Mouse (Mus musculus) G1E (cell line): ENCODE data around the gene Map2k5. TPM values are rescaled to one million over a fixed set of nuclear protein-coding genes. Genes with fewer than 3 reads are reported as not detected.

Source experiments
- ATAC-seq: 2 replicates; pipeline ENCODE4 v1.8.0; 2016; ENCODE audit warnings: mild to moderate bottlenecking; ENCODE audit not compliant: insufficient number of reproducible peaks, poor library complexity, low FRiP score, severe bottlenecking; ENCODE audit errors: extremely low read depth
- DNase-seq: peaks from one replicate; pipeline ENCODE4 v3.0.0; 2012; ENCODE audit warnings: low spot score
- H3K27me3 ChIP-seq: 2 replicates; pipeline ENCODE4 v1.6.1; 2012; ENCODE audit warnings: mild to moderate bottlenecking, low read length, inconsistent platforms; ENCODE audit not compliant: insufficient read depth
- H3K36me3 ChIP-seq: replicated peaks from 2 replicates; pipeline ENCODE3; 2012; ENCODE audit warnings: mild to moderate bottlenecking, inconsistent platforms
- H3K4me1 ChIP-seq: 2 replicates; pipeline ENCODE4 v1.6.1; 2012; ENCODE audit warnings: low read depth, low read length, inconsistent platforms, mixed read lengths; ENCODE audit not compliant: insufficient read depth
- H3K4me3 ChIP-seq: 2 replicates; pipeline ENCODE4 v1.5.1; 2012; ENCODE audit warnings: low read depth, mild to moderate bottlenecking, inconsistent platforms, low read length, moderate library complexity, mixed read lengths
- H3K9me3 ChIP-seq: replicated peaks from 2 replicates; pipeline ENCODE4 v1.6.1; 2012; ENCODE audit warnings: inconsistent platforms
- CTCF ChIP-seq: IDR thresholded peaks from 2 replicates; pipeline ENCODE4 v1.5.1; 2012; ENCODE audit warnings: low read depth, low read length, inconsistent platforms, mixed read lengths
- GATA1 ChIP-seq: IDR thresholded peaks from 2 replicates; pipeline ENCODE4 v1.6.1; 2012; ENCODE audit warnings: borderline replicate concordance, low read length, inconsistent platforms, mixed read lengths
- GATA2 ChIP-seq: IDR thresholded peaks from 2 replicates; pipeline ENCODE4 v1.6.1; 2012; ENCODE audit warnings: low read depth, low read length, inconsistent platforms, borderline replicate concordance
- POLR2AphosphoS5 ChIP-seq: IDR thresholded peaks from 2 replicates; pipeline ENCODE4 v1.6.1; 2012; ENCODE audit warnings: low read depth, low read length, inconsistent platforms; ENCODE audit not compliant: insufficient replicate concordance
- TAL1 ChIP-seq: conservative IDR thresholded peaks from 2 replicates; pipeline ENCODE4 v1.6.1; 2012; ENCODE audit warnings: low read depth, low read length, inconsistent platforms, mixed read lengths
- polyA plus RNA-seq: library from polyadenylated mRNA; stranded (reverse); fragments of >175 nt; gene quantifications from 2 replicates; pipeline ENCODE4 v1.2.3, GENCODE M21; 2012
- total RNA-seq, 2 experiments: library from RNA; stranded (forward) in 1 of 2; stranded (reverse) in 1 of 2; fragments of 200-1000 nt in 1 of 2; fragments of >200 nt in 1 of 2; fragmentation: Nextera tagmentation in 1 of 2; gene quantifications; 2 replicates each; pipeline ENCODE4 v1.2.3; 2014 to 2017

Map2k5 gene
- total and polyA plus RNA-seq, 3 experiments, result 18.0 to 32.4 (median 31.8) TPM

- H3K4me1 ChIP-seq, result no peaks in the 10 kb centered on the region
- TF ChIP-seq GATA2, result no peak
- DNase-seq (no peak), ATAC-seq (no peak)
- H3K36me3 ChIP-seq, result no peaks in the 10 kb centered on the region
- no peak overlapping the region for H3K4me3 ChIP-seq
- H3K27me3 ChIP-seq, result peaks cover 20% of the 10 kb centered on the region; the same call in 1 of the 2 replicates
- H3K9me3 ChIP-seq, result peaks cover 76% of the 10 kb centered on the region
These were observed 230.4 kb downstream of the Map2k5 start for GRCm38 (mm10) chr9:63147296-63147695.

- DNase-seq (no peak), ATAC-seq (no peak)
- H3K27me3 ChIP-seq, result peaks cover 20% of the 10 kb centered on the region; the same call in 1 of the 2 replicates
- peaks cover 80% of the 10 kb centered on the region for H3K9me3 ChIP-seq
- no peaks in the 10 kb centered on the region for H3K4me1 ChIP-seq
- H3K4me3 ChIP-seq, result no peak overlapping the region
- TF ChIP-seq GATA2, result no peak
- TF ChIP-seq POLR2AphosphoS5, result no peak
- no peak for TF ChIP-seq GATA1
- TF ChIP-seq TAL1, result no peak
- TF ChIP-seq CTCF, result no peak
- H3K36me3 ChIP-seq, result no peaks in the 10 kb centered on the region
These were observed 230.8 kb downstream of the Map2k5 start for GRCm38 (mm10) chr9:63146856-63147274.

GRCm38 (mm10) chr9:63146126-63146855 is 231.4 kb downstream of the Map2k5 start:
- H3K4me3 ChIP-seq, result peak overlapping the region; percentile 23; the same call in 1 of the 2 replicates
- TF ChIP-seq POLR2AphosphoS5 (no peak), CTCF (no peak), GATA2 (no peak), GATA1 (no peak), TAL1 (no peak)
- H3K27me3 ChIP-seq, result peaks cover 22% of the 10 kb centered on the region
- no peaks in the 10 kb centered on the region for H3K4me1 ChIP-seq
- DNase-seq, result no peak
- no peaks in the 10 kb centered on the region for H3K36me3 ChIP-seq
- ATAC-seq, result no peak
- H3K9me3 ChIP-seq, result peaks cover 80% of the 10 kb centered on the region

GRCm38 (mm10) chr9:63145249-63146125 is 232.2 kb downstream of the Map2k5 start:
- peaks cover 24% of the 10 kb centered on the region for H3K27me3 ChIP-seq
- peak overlapping the region; percentile 38; the same call in 1 of the 2 replicates for H3K4me3 ChIP-seq
- H3K9me3 ChIP-seq, result peaks cover 80% of the 10 kb centered on the region
- DNase-seq (no peak), ATAC-seq (no peak)
- TF ChIP-seq GATA2 (no peak), CTCF (no peak), TAL1 (no peak), POLR2AphosphoS5 (no peak), GATA1 (no peak)
- no peaks in the 10 kb centered on the region for H3K4me1 ChIP-seq
- H3K36me3 ChIP-seq, result no peaks in the 10 kb centered on the region

GRCm38 (mm10) chr9:63144502-63145248 is 233.0 kb downstream of the Map2k5 start:
- no peak for ATAC-seq
- TF ChIP-seq GATA1 (no peak), TAL1 (no peak), CTCF (no peak), POLR2AphosphoS5 (no peak), GATA2 (no peak)
- DNase-seq, result no peak
- Histone ChIP-seq H3K27me3 (peaks cover 32% of the 10 kb centered on the region), H3K4me1 (no peaks in the 10 kb centered on the region), H3K9me3 (peaks cover 75% of the 10 kb centered on the region), H3K36me3 (no peaks in the 10 kb centered on the region), H3K4me3 (peak overlapping the region; percentile 38; the same call in 1 of the 2 replicates)
